ENCODE assay signal across 1 mouse cellular context in the genomic region with DNA sequence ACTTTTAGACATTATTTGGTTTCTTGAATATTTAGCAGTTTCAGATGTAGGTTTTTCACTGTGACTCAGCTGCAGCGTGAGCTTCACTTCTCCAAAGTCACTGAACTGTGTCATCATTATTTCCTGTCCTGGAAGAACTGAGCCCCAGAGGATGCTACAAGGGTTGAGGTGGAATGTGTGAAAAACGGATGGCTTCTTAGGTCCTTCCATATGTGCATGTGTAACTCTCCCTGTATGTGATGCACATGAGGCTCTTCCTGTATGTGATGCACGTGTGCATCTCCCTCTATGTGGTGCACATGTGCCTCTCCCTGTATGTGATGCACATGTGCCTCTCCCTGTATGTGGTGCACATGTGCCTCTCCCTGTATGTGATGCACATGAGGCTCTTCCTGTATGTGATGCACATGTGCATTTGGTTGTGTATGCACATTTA.
TF ChIP-seq lines count a peak whose summit lies in the region.

No protein-coding gene starts in this region.

TF ChIP-seq in MEL, 35 proteins besides CTCF, POLR2A, EP300 and RAD21:
- TF ChIP-seq CHD1 (IDR thresholded peaks at IDR 0.05; ENCODE audit: low read depth, low read length) (no peak), CHD2 (IDR thresholded peaks at IDR 0.05; ENCODE audit: low read length) (no peak), ZMIZ1 (IDR thresholded peaks at IDR 0.05; ENCODE audit: low read depth, low read length) (no peak), MEF2A (IDR thresholded peaks at IDR 0.05; ENCODE audit: extremely low read depth, insufficient replicate concordance, low read depth, low read length, poor library complexity, severe bottlenecking) (no peak), ETS1 (IDR thresholded peaks at IDR 0.05; ENCODE audit: low read depth, low read length) (no peak), TAL1 (IDR thresholded peaks at IDR 0.05; ENCODE audit: low read length) (no peak), ZC3H11A (IDR thresholded peaks at IDR 0.05; ENCODE audit: low read depth, low read length) (no peak), GATA1 (IDR thresholded peaks at IDR 0.05; ENCODE audit: low read depth, low read length) (no peak), RCOR1 (IDR thresholded peaks at IDR 0.05; ENCODE audit: low read depth, low read length) (no peak), POLR2AphosphoS5 (IDR thresholded peaks at IDR 0.05; ENCODE audit: borderline replicate concordance, low read depth, low read length) (no peak), MAFK (IDR thresholded peaks at IDR 0.05; ENCODE audit: borderline replicate concordance, low read depth, low read length) (no peak), NRF1 (IDR thresholded peaks at IDR 0.05; ENCODE audit: insufficient read depth, low read depth, low read length, poor library complexity, severe bottlenecking) (no peak), MYC (IDR thresholded peaks at IDR 0.05; ENCODE audit: low read depth, low read length) (no peak)
